Mouse (Mus musculus) embryonic facial prominence, embryonic 15.5 days (tissue): ENCODE measurements around the gene Tbx18. TPM values are rescaled to one million over a fixed set of nuclear protein-coding genes. Genes with fewer than 3 reads are reported as not detected.

ENCODE experiments used
- ATAC-seq: fragments of 200-750 bp; cut with Nextera tagmentation; 2 replicates; pipeline ENCODE4 v1.8.0; 2017; ENCODE audit warnings: low read depth, moderate TSS enrichment; ENCODE audit not compliant: insufficient number of reproducible peaks, low FRiP score, low TSS enrichment
- H3K27ac ChIP-seq: fragments of 300-500 bp; sonication (generic); replicated peaks from 2 replicates; pipeline ENCODE4 v1.5.1; 2015; ENCODE audit warnings: mild to moderate bottlenecking, inconsistent platforms
- H3K27me3 ChIP-seq: fragments of 300-500 bp; sonication (generic); 2 replicates; pipeline ENCODE4 v1.6.1; 2015; ENCODE audit warnings: inconsistent platforms
- H3K36me3 ChIP-seq: fragments of 300-500 bp; sonication (generic); 2 replicates; pipeline ENCODE4 v1.6.1; 2015; ENCODE audit warnings: mild to moderate bottlenecking, inconsistent platforms
- H3K4me1 ChIP-seq: fragments of 300-500 bp; sonication (generic); 2 replicates; pipeline ENCODE4 v1.6.1; 2015; ENCODE audit warnings: inconsistent platforms
- H3K4me2 ChIP-seq: fragments of 300-500 bp; sonication (generic); replicated peaks from 2 replicates; pipeline ENCODE4 v1.6.1; 2015; ENCODE audit warnings: mild to moderate bottlenecking, inconsistent platforms
- H3K4me3 ChIP-seq: fragments of 300-500 bp; sonication (generic); replicated peaks from 2 replicates; pipeline ENCODE4 v1.5.1; 2015; ENCODE audit warnings: mild to moderate bottlenecking, inconsistent platforms
- H3K9ac ChIP-seq: fragments of 300-500 bp; sonication (generic); 2 replicates; pipeline ENCODE4 v1.6.1; 2015; ENCODE audit warnings: inconsistent platforms
- H3K9me3 ChIP-seq: fragments of 300-500 bp; sonication (generic); replicated peaks from 2 replicates; pipeline ENCODE4 v1.6.1; 2016; ENCODE audit warnings: inconsistent platforms
- WGBS: fragments of 180-500 bp; shearing (Covaris S2); methylation state at CpG from one replicate; pipeline ENCODE4 v1.1.7; 2015; 5-methylcytosine and 5-hydroxymethylcytosine counted together
- polyA plus RNA-seq: library from polyadenylated mRNA; unstranded; fragments of >200 nt; fragmentation: Nextera tagmentation; extraction: Ambion mirVana; gene quantifications from 2 replicates; pipeline ENCODE4 v1.2.1, GENCODE M21; 2015

Gene Tbx18
- polyA plus RNA-seq, 1 experiment from 2014 or later: 6.9 TPM

DNA sequence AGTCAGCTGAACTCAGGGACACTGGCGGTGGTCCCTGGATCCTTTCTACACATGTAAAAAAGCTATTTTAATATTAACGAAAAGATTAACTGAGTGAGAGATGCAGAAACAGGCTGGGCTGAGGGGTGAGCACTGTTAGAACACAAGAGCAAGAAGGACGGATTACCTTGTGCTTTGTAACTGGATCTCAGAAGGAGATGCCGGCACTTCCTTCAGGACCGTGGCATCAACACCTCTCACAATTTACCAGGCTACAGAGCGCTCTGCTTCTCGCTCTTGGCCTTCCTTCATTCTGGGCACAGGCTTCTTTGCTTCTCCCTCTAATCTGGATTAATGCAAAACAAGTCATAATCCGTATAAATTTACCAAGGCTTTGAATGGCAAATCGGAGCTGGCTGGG, 3.6 kb upstream of the Tbx18 start:
- H3K4me3 ChIP-seq: no peak overlapping the region
- peaks cover 28% of the 10 kb centered on the region for H3K4me1 ChIP-seq
- ATAC-seq: no peak
- no peak overlapping the region for H3K27ac ChIP-seq
- WGBS: 15% methylated on average over 9 of the region's 9 CpGs
- no peaks in the 10 kb centered on the region for H3K9me3 ChIP-seq
- no peaks in the 10 kb centered on the region for H3K36me3 ChIP-seq
- peaks cover 86% of the 10 kb centered on the region for H3K27me3 ChIP-seq
- no peak overlapping the region for H3K9ac ChIP-seq
- H3K4me2 ChIP-seq: no peak overlapping the region

DNA sequence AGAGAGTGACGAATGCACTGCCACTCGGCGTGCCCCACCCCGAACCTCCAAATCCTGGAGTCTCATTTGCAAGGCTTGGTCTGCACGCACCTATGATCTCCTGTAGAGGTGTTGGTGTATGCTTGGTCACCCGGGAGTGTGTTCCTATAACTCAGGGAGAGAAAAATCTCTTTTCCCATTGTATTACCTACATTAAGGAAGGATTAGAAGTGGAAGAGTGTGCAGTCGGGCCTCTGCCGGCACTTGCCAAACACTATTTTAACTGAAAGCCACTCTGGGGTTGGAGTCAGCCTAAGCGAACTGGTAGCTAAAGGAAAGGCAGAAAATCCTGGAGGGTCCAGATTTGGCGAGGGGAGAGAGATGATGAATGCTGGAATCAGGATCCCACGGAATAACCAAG, 2.7 kb upstream of the Tbx18 start:
- H3K9me3 ChIP-seq: no peaks in the 10 kb centered on the region
- no peak overlapping the region; the same call in 1 of the 2 replicates for H3K4me2 ChIP-seq
- WGBS: 12% methylated on average over 11 of the region's 11 CpGs
- peaks cover 26% of the 10 kb centered on the region for H3K4me1 ChIP-seq
- no peaks in the 10 kb centered on the region for H3K36me3 ChIP-seq
- H3K27ac ChIP-seq: no peak overlapping the region
- no peak for ATAC-seq
- peaks cover 84% of the 10 kb centered on the region for H3K27me3 ChIP-seq
- H3K4me3 ChIP-seq: 0 out of 2 replicates have a peak overlapping the region, but pooled peaks have one; percentile 3
- H3K9ac ChIP-seq: no peak overlapping the region

DNA sequence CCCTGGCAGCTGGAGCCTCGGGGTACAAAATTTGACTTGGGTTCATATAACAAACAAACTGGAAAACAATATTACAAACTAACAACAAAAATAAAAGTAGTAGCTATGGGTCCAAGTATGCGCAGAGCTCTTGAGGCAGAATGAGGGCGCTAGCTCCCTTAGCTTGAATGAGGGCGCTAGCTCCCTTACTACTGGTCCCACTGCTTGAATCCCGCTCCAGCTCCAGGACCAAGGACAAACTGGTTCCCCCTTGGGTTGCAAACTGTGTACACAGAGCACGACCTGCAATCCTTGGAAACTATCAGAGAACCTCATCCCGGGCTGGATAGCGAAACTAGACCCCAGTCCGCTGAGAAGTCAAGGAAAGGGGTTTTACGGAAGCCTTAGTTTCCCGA, 2.2 kb upstream of the Tbx18 start:
- Histone ChIP-seq H3K27me3 (peaks cover 83% of the 10 kb centered on the region), H3K9me3 (no peaks in the 10 kb centered on the region), H3K4me3 (peak overlapping the region; percentile 16), H3K36me3 (no peaks in the 10 kb centered on the region), H3K4me2 (0 out of 2 replicates have a peak overlapping the region, but pooled peaks have one; percentile 27), H3K4me1 (peaks cover 26% of the 10 kb centered on the region), H3K9ac (no peak overlapping the region), H3K27ac (0 out of 2 replicates have a peak overlapping the region, but pooled peaks have one; percentile 1)
- no peak for ATAC-seq
- WGBS: 6% methylated on average over 11 of the region's 11 CpGs

DNA sequence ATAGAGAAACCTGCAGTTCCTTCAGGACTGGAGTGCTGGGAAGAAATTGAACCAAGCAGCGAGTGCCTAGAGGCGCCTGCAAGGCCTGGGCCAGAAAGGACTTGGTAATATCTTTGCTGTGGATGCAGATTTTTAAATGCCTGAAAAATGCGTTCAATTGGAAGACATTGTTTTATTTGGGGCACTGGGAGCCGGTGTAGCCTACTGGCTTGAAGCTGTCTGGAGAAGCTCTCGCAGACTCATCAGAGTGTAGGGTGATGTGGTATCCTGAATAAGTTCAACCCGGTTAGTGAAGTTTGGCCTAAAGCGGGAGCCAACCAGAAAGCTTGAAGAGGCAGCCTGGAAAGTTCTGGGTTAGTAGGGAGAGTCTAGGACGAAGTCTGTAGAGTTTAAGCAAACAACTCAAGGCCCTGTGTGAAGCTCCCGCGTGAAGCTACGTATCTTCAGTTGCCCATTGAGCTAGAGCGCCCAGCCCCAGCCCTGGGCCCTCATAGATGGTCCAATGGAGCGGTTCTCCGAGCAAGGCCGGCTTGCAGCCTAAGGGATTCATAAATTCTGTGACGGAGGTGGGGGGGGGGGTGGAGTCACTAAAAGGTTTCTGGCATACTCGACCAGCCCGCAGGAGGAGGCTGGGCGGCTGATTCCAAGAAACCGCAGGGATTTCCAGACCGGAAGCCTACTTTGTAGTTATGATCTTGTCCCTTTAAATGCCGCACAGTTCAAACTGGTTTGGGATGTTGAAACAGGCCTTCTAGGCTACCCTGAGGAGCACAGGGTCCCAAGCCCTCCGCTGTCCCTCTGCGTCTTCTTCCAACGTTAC, 1.6 kb upstream of the Tbx18 start:
- H3K27me3 ChIP-seq: peaks cover 80% of the 10 kb centered on the region
- ATAC-seq: no peak
- H3K4me2 ChIP-seq: 0 out of 2 replicates have a peak overlapping the region, but pooled peaks have one; percentile 27
- 15% methylated on average over 25 of the region's 25 CpGs for WGBS
- 0 out of 2 replicates have a peak overlapping the region, but pooled peaks have one; percentile 1 for H3K27ac ChIP-seq
- H3K36me3 ChIP-seq: no peaks in the 10 kb centered on the region
- H3K4me3 ChIP-seq: peak overlapping the region; percentile 16
- H3K9ac ChIP-seq: no peak overlapping the region
- peaks cover 26% of the 10 kb centered on the region for H3K4me1 ChIP-seq
- H3K9me3 ChIP-seq: no peaks in the 10 kb centered on the region

DNA sequence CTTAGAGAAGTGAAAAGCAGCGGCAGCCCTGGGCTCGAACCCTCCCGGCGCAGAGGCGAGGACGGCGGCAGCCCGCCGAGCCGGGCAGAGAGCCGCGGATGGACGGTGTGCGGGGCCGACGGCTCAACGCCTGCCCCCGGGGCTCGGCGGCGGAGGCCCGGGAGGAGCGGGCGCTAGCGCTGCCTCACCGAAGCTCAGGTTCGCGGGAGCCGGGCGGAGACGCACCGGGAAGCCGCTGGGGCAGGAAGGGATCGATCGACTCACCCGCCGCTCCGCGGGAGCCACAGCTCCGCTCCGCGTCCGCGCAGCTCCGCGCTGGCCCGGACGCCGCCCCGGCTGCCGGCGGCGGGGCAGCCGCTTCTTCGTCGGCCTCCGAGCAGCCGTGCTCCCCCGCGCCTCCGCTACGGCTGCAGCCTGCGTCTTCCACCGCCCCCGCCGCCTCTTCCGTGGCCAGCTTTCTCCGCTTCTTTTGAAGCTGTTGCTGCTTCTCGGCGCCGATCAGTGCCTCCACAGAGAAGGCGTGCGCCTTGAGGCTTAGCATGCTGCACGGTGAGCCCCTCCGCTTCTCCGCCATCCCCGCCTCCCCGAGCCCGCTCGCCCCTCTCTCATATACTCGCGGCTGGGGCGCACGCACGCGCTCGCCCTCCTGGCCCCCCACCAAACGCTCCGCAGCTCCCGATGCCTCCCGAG, 644 bp downstream of the Tbx18 start:
- Histone ChIP-seq H3K4me2 (peak overlapping the region; percentile 78), H3K36me3 (no peaks in the 10 kb centered on the region), H3K9ac (peak overlapping the region; percentile 58), H3K27me3 (peaks cover 70% of the 10 kb centered on the region), H3K9me3 (no peaks in the 10 kb centered on the region), H3K4me3 (peak overlapping the region; percentile 57), H3K4me1 (peaks cover 26% of the 10 kb centered on the region), H3K27ac (peak overlapping the region; percentile 78)
- no peak for ATAC-seq
- under 1% methylated on average over 85 of the region's 91 CpGs for WGBS

DNA sequence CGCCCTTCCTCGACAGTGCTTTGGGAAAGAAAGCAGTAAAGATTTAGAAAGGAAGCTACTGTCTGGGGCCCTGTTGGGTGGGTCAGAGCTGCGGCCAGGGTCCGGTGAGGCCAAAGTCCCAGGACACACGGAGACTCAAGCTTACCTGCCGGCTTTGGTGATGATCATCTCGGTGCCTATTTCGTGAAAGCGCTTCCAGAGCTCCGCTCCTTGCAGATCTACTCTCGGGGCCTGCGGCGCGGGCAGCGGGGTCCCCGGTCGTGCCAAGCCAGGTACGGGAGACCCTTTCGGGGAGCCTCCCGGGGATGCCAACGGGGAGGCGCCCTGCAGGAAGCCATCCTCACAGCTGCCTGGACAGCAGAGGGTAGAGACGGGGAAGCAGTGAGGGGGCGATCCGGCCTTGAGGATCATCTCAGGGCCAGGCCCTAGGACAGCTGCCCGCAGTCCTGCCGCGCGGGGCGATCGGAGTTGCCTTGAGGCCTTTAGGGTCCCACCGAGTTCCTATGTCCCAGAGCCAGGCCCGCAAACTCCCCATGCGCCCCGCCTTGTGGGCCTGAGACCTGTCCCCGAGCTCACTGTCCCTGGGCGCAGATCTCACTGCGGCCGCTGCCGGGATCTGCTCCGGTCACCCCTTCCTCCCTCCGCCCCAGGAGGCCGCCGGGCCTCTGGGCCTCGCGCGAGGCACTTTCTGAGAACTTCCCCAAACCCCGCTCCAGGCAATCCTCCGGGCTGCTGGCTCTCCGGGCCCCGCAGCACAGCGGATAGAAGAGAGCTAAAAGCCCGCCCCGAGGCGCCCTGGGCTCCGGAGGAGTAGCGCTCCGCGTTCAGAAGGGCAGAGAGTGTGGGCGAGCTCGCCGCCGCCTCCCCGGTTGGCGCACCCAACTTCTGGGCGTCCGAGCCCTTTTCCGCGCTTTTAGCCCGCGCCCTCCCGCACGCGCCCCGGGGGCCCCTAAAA, 1.5 kb downstream of the Tbx18 start:
- Histone ChIP-seq H3K9me3 (no peaks in the 10 kb centered on the region), H3K4me1 (peaks cover 26% of the 10 kb centered on the region), H3K4me3 (peak overlapping the region; percentile 57), H3K27ac (peak overlapping the region; percentile 78), H3K4me2 (peak overlapping the region; percentile 78), H3K27me3 (peaks cover 64% of the 10 kb centered on the region), H3K36me3 (no peaks in the 10 kb centered on the region), H3K9ac (peak overlapping the region; percentile 58)
- ATAC-seq: 0 out of 2 replicates have a peak, but pooled peaks have one; percentile 51
- WGBS: under 1% methylated on average over 75 of the region's 75 CpGs

DNA sequence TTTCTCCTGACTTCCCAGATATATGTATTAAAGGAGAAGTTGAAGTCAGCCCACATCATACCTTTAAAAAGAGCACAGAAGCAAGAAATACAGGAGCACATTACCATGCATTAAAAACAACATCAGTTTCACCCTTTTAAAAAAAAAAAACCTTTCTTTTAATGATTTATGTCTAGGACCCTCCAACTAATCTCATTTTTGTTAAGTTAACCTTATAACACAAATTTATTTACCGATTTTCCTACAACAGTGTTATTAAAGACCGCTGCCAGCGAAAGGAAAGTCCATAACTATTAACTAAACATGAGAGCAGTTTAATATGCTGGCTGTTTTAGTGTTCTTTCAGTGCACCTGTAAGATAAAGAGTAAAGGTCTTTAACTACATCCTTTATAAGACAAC, 3.0 kb downstream of the Tbx18 start:
- Histone ChIP-seq H3K4me2 (no peak overlapping the region), H3K36me3 (no peaks in the 10 kb centered on the region), H3K27ac (no peak overlapping the region), H3K9ac (no peak overlapping the region), H3K4me1 (peaks cover 23% of the 10 kb centered on the region), H3K9me3 (no peaks in the 10 kb centered on the region), H3K27me3 (peaks cover 65% of the 10 kb centered on the region), H3K4me3 (peak overlapping the region; percentile 57)
- WGBS: 25% methylated on average over 3 of the region's 3 CpGs
- no peak for ATAC-seq

DNA sequence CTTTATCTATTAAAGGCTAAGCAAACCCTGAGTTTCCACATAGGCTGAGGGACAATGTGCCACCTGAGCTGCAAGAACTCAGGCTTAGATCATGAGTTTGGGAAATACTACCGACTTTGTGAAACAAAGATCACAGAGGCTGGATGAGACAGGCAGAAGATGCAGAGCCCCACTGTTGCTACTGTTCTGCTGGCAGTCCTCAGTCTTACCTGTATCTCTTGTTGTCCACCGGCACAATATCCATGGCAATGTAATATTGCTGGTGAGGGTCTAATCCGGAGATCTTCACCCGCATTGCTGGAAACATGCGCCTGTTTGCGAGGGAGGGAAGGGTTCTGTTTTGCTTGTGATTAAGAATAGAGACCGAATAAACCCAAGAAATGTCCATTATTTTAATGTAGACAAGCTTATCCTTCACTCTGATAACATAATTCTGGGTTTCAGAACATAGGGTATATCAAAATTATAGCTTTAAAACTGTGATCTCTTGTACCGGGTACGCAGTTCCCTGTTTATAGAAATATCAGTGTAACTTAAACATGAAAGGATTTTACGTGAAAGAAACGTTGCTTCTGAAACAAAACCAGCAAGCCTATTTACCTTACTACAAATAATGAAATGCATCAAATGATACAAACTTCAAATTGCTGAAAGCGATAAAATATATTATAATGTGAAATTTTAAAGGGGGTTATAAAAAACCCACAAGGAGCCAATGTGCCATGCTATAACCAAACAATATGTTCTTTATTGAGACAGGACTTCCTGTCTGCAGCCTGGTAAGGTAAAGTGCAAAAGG, 3.7 kb downstream of the Tbx18 start:
- Histone ChIP-seq H3K27ac (no peak overlapping the region), H3K4me2 (no peak overlapping the region; the same call in 1 of the 2 replicates), H3K9ac (no peak overlapping the region), H3K4me3 (peak overlapping the region; percentile 57), H3K9me3 (no peaks in the 10 kb centered on the region), H3K36me3 (no peaks in the 10 kb centered on the region), H3K27me3 (peaks cover 60% of the 10 kb centered on the region), H3K4me1 (peaks cover 23% of the 10 kb centered on the region)
- 24% methylated on average over 12 of the region's 12 CpGs for WGBS
- no peak for ATAC-seq

DNA sequence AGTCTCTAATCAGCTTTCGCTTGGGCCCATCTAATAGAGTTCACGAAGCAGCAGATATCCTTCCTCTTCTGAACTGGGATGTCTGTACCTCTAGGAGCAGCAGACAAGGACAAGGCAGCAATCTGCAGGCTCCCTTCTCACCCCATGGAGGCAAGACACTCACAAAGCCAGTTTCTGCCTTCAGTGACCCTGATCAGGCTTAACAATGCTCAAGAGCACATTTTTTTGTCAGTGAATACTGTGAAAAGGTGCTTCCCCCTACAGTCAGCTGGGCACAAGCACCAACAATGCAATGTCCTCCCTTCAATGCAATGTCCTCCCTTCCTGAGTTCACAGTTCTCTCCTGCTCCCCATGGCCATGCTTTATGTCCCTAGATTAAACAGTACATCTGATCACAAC, 9.3 kb downstream of the Tbx18 start:
- WGBS: 50% methylated on average over 2 of the region's 2 CpGs

DNA sequence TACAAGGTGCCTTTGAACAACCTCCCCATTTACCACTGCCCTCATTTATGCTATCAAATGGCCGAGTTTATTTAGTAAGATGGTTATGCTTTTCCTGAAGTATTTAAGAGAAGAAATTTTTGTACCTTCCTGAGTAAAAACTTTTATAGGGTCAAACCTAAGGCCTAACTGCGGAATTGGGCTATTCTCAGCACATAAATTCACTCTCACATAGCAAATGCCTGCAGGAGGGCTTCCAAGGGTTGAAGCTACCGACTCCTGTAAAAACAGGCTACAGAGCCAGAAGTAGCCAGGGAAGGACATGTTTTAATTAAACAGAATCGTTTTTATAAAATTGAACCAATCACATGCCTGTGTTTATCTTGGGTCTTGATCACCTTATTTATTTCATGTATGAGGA, 20.7 kb downstream of the Tbx18 start:
- Histone ChIP-seq H3K27me3 (no peaks in the 10 kb centered on the region), H3K9ac (no peak overlapping the region), H3K36me3 (no peaks in the 10 kb centered on the region), H3K27ac (no peak overlapping the region), H3K4me3 (no peak overlapping the region), H3K9me3 (no peaks in the 10 kb centered on the region), H3K4me1 (no peaks in the 10 kb centered on the region), H3K4me2 (no peak overlapping the region)
- 56% methylated on average over 4 of the region's 4 CpGs for WGBS
- ATAC-seq: no peak

More for the DNA sequence above, 9.3 kb downstream of the Tbx18 start:
- H3K4me3 ChIP-seq: no peak overlapping the region
- no peaks in the 10 kb centered on the region for H3K4me1 ChIP-seq
- H3K27ac ChIP-seq: no peak overlapping the region
- H3K36me3 ChIP-seq: no peaks in the 10 kb centered on the region
- ATAC-seq: no peak
- H3K9me3 ChIP-seq: no peaks in the 10 kb centered on the region
- H3K9ac ChIP-seq: no peak overlapping the region
- peaks cover 27% of the 10 kb centered on the region for H3K27me3 ChIP-seq
- H3K4me2 ChIP-seq: no peak overlapping the region
